Mouse (Mus musculus) liver, adult 2 months (tissue): ENCODE data around the gene Tax1bp3. TPM values are rescaled to one million over a fixed set of nuclear protein-coding genes. Genes with fewer than 3 reads are reported as not detected.

Source experiments
- DNase-seq: peaks from one replicate; pipeline ENCODE4 v3.0.0-alpha.2; 2011; ENCODE audit warnings: low read depth, low spot score; ENCODE audit errors: extremely low read depth
- H3K27ac ChIP-seq: fragments of 200-500 bp; replicated peaks from 2 replicates; pipeline ENCODE4 v1.5.1; 2012; ENCODE audit warnings: low read depth, mild to moderate bottlenecking, control low read depth, inconsistent platforms, low read length; ENCODE audit not compliant: insufficient read depth
- H3K27me3 ChIP-seq: fragments of 200-500 bp; 2 replicates; pipeline ENCODE4 v1.6.1; 2012; ENCODE audit warnings: mild to moderate bottlenecking, moderate library complexity, low read length, inconsistent platforms; ENCODE audit not compliant: control insufficient read depth, insufficient read depth
- H3K36me3 ChIP-seq: fragments of 200-500 bp; 2 replicates; pipeline ENCODE4 v1.6.1; 2012; ENCODE audit warnings: low read length, inconsistent platforms; ENCODE audit not compliant: control insufficient read depth, insufficient read depth
- H3K4me1 ChIP-seq: fragments of 200-500 bp; 2 replicates; pipeline ENCODE4 v1.6.1; 2011; ENCODE audit warnings: low read length; ENCODE audit not compliant: control insufficient read depth, insufficient read depth
- H3K4me3 ChIP-seq: fragments of 200-500 bp; 2 replicates; pipeline ENCODE4 v1.5.1; 2011; ENCODE audit warnings: low read depth, mild to moderate bottlenecking, control low read depth, low read length, moderate library complexity; ENCODE audit not compliant: insufficient read depth
- H3K79me2 ChIP-seq: fragments of 200-500 bp; 2 replicates; pipeline ENCODE4 v1.6.1; 2012; ENCODE audit warnings: inconsistent platforms, mild to moderate bottlenecking, low read length, moderate library complexity; ENCODE audit not compliant: control insufficient read depth, insufficient read depth
- H3K9ac ChIP-seq: fragments of 200-500 bp; 2 replicates; pipeline ENCODE4 v1.6.1; 2012; ENCODE audit warnings: low read depth, mild to moderate bottlenecking, control low read depth, inconsistent platforms, low read length
- CTCF ChIP-seq: fragments of 200-500 bp; IDR thresholded peaks from 2 replicates; pipeline ENCODE4 v1.5.1; 2011; ENCODE audit warnings: low read depth, low read length, control low read depth
- POLR2A ChIP-seq: fragments of 200-500 bp; IDR thresholded peaks from 2 replicates; pipeline ENCODE4 v1.6.1; 2011; ENCODE audit warnings: low read length, control low read depth; ENCODE audit not compliant: insufficient read depth; ENCODE audit errors: extremely low read depth
- WGBS: fragments of 180-500 bp; shearing (Covaris S2); methylation state at CpG from one replicate; pipeline ENCODE4 v1.1.7; 2018; 5-methylcytosine and 5-hydroxymethylcytosine counted together
- polyA plus RNA-seq: library from polyadenylated mRNA; depleted of rRNA; stranded (reverse); fragments of >200 nt; gene quantifications from 2 replicates; pipeline ENCODE4 v1.2.3, GENCODE M21; 2012
- total RNA-seq: library from RNA; depleted of rRNA; stranded (reverse); fragments of >200 nt; gene quantifications from 2 replicates; pipeline ENCODE4 v1.2.3, GENCODE M21; 2014

The Tax1bp3 gene
- total and polyA plus RNA-seq, 2 experiments = 11.5 to 19.4 TPM

DNA sequence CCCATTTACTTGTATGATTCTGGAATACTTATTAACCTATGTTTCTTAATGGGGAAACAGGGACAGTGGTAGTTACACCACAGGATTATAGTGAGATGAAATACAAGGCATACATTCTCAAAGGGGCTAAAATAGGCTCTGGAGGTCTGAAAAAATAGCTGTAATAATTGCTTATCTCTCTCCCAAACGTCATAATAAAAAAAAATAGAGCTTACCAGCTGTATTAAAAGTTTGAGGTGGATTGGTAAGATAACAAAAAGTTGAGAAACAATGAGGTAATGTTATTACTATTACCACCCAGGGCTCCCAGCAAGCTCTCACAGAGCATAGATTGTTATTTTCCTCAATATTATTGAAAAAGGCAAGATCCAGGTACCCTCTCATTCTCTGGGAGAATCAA, 21.3 kb downstream of the Tax1bp3 start:
- no peak overlapping the region for H3K27ac ChIP-seq
- WGBS = 3% methylated on average over 1 of the region's 1 CpGs
- H3K79me2 ChIP-seq = peaks cover 3% of the 10 kb centered on the region; the same call in 1 of the 2 replicates
- H3K4me1 ChIP-seq = peaks cover 12% of the 10 kb centered on the region
- no peaks in the 10 kb centered on the region for H3K27me3 ChIP-seq
- peaks cover 3% of the 10 kb centered on the region; the same call in 1 of the 2 replicates for H3K36me3 ChIP-seq
- no peak for TF ChIP-seq CTCF
- no peak for TF ChIP-seq POLR2A
- H3K9ac ChIP-seq = peak overlapping the region; percentile 86
- no peak for DNase-seq
- H3K4me3 ChIP-seq = peak overlapping the region; percentile 64

- WGBS = under 1% methylated on average over 22 of the region's 22 CpGs
- peak within 1 kb of the TSS; percentile 92 for H3K9ac ChIP-seq
- peak within 1 kb of the TSS; percentile 64 for H3K4me3 ChIP-seq
- DNase-seq = peak; percentile 89
- peaks cover 12% of the 10 kb centered on the region for H3K4me1 ChIP-seq
- TF ChIP-seq POLR2A (peak; percentile 54; the same call in 1 of the 2 replicates), CTCF (no peak)
- peaks cover 3% of the 10 kb centered on the region; the same call in 1 of the 2 replicates for H3K79me2 ChIP-seq
- H3K27ac ChIP-seq = peak within 1 kb of the TSS; percentile 95
- peaks cover 3% of the 10 kb centered on the region; the same call in 1 of the 2 replicates for H3K36me3 ChIP-seq
- H3K27me3 ChIP-seq = no peaks in the 10 kb centered on the region
These were observed 21.8 kb downstream of the Tax1bp3 start, which contains the start of gene Ctns for GRCm38 (mm10) chr11:73198603-73199229. Ctns (minus strand) TSS chr11:73199042.

- DNase-seq = peak; percentile 93
- Histone ChIP-seq H3K36me3 (peaks cover 3% of the 10 kb centered on the region; the same call in 1 of the 2 replicates), H3K9ac (peak within 1 kb of the TSS; percentile 92), H3K4me1 (peaks cover 12% of the 10 kb centered on the region), H3K27me3 (no peaks in the 10 kb centered on the region), H3K27ac (peak within 1 kb of the TSS; percentile 95), H3K4me3 (peak within 1 kb of the TSS; percentile 64), H3K79me2 (peaks cover 6% of the 10 kb centered on the region; the same call in 1 of the 2 replicates)
- WGBS = under 1% methylated on average over 32 of the region's 32 CpGs
- TF ChIP-seq CTCF = no peak
- peak; percentile 94 for TF ChIP-seq POLR2A
These were observed 22.4 kb downstream of the Tax1bp3 start, which contains the start of gene Shpk for GRCm38 (mm10) chr11:73199230-73199712. Shpk (plus strand) TSS chr11:73199460.

- peaks cover 12% of the 10 kb centered on the region for H3K4me1 ChIP-seq
- H3K9ac ChIP-seq = peak overlapping the region; percentile 92
- H3K4me3 ChIP-seq = peak overlapping the region; percentile 64
- no peak for TF ChIP-seq CTCF
- no peak for TF ChIP-seq POLR2A
- peak overlapping the region; percentile 95 for H3K27ac ChIP-seq
- peak; percentile 94 for DNase-seq
- WGBS = 2% methylated on average over 12 of the region's 12 CpGs
- H3K27me3 ChIP-seq = no peaks in the 10 kb centered on the region
- peaks cover 6% of the 10 kb centered on the region; the same call in 1 of the 2 replicates for H3K79me2 ChIP-seq
- peaks cover 7% of the 10 kb centered on the region; the same call in 1 of the 2 replicates for H3K36me3 ChIP-seq
These were observed 23.0 kb downstream of the Tax1bp3 start for GRCm38 (mm10) chr11:73199879-73200278.

DNA sequence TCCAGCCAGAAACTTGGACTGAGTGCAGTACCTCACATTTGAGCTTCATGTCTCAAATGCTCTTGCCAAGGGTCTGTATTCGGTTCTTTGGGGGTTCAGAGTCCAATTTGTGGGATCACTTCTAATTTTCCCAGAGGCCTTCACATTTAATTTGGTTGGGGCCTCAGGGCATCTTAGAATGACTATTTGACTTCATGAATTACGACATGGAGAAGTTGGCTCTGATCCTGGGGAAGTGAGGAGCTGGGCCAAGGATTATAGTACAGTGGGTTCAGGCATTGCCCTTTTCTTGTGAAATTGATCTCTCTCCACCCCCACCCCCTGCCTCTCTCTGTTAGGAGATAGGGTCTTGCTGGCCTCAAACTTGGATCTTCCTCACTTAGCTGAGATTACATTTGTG, 24.1 kb downstream of the Tax1bp3 start:
- TF ChIP-seq CTCF (no peak), POLR2A (no peak)
- Histone ChIP-seq H3K36me3 (peaks cover 12% of the 10 kb centered on the region; the same call in 1 of the 2 replicates), H3K27ac (peak overlapping the region; percentile 61), H3K9ac (peak overlapping the region; percentile 2; the same call in 1 of the 2 replicates), H3K79me2 (peaks cover 6% of the 10 kb centered on the region; the same call in 1 of the 2 replicates), H3K4me1 (peaks cover 12% of the 10 kb centered on the region), H3K27me3 (no peaks in the 10 kb centered on the region), H3K4me3 (no peak overlapping the region)
- WGBS = 24% methylated on average over 2 of the region's 2 CpGs
- DNase-seq = peak; percentile 86
